Mouse (Mus musculus) intestine, embryonic 14.5 days (tissue): ENCODE measurements around the gene Ncam2. TPM values are rescaled to one million over a fixed set of nuclear protein-coding genes. Genes with fewer than 3 reads are reported as not detected.
"Not testable (repeated sequence)": the region's sequence is repeated elsewhere in the genome, so short reads cannot be mapped to it uniquely, and the experiment has no call there.

Experiments used
- ATAC-seq: fragments of 200-750 bp; cut with Nextera tagmentation; replicated peaks from 2 replicates; pipeline ENCODE4 v1.8.0; 2017; ENCODE audit warnings: low read depth, moderate number of reproducible peaks, moderate TSS enrichment, moderate library complexity; ENCODE audit not compliant: low FRiP score, low TSS enrichment
- DNase-seq: peaks from one replicate; pipeline ENCODE4 v3.0.0-alpha.2; 2018; ENCODE audit warnings: low spot score
- H3K27ac ChIP-seq: fragments of 300-500 bp; sonication (generic); 2 replicates; pipeline ENCODE4 v1.5.1; 2014; ENCODE audit warnings: low read depth, mild to moderate bottlenecking, control low read depth
- H3K27me3 ChIP-seq: fragments of 300-500 bp; sonication (generic); replicated peaks from 2 replicates; pipeline ENCODE4 v1.6.1; 2014; ENCODE audit warnings: low read length, control low read depth; ENCODE audit not compliant: control insufficient read depth, insufficient read depth
- H3K36me3 ChIP-seq: fragments of 300-500 bp; sonication (generic); 2 replicates; pipeline ENCODE4 v1.6.1; 2014; ENCODE audit warnings: low read length, control low read depth; ENCODE audit not compliant: control insufficient read depth, insufficient read depth
- H3K4me1 ChIP-seq: fragments of 300-500 bp; sonication (generic); replicated peaks from 2 replicates; pipeline ENCODE4 v1.6.1; 2014; ENCODE audit warnings: low read length, control low read depth, mixed read lengths; ENCODE audit not compliant: control insufficient read depth, insufficient read depth
- H3K4me2 ChIP-seq: fragments of 300-500 bp; sonication (generic); 2 replicates; pipeline ENCODE4 v1.6.1; 2014; ENCODE audit warnings: low read length
- H3K4me3 ChIP-seq: fragments of 300-500 bp; sonication (generic); 2 replicates; pipeline ENCODE4 v1.5.1; 2014; ENCODE audit warnings: low read depth, low read length, control low read depth, mixed read lengths
- H3K9ac ChIP-seq: fragments of 300-500 bp; sonication (generic); 2 replicates; pipeline ENCODE4 v1.6.1; 2014; ENCODE audit warnings: mild to moderate bottlenecking, low read length
- H3K9me3 ChIP-seq: fragments of 300-500 bp; sonication (generic); 2 replicates; pipeline ENCODE4 v1.6.1; 2016; ENCODE audit warnings: low read length, control low read depth; ENCODE audit not compliant: control insufficient read depth
- WGBS: fragments of 180-500 bp; shearing (Covaris S2); extraction: QIAGEN DNeasy Blood & Tissue Kit; methylation state at CpG from one replicate; pipeline ENCODE4 v1.1.7; 2014; 5-methylcytosine and 5-hydroxymethylcytosine counted together
- polyA plus RNA-seq: library from polyadenylated mRNA; unstranded; fragments of >200 nt; fragmentation: Nextera tagmentation; extraction: Ambion mirVana; gene quantifications from 2 replicates; pipeline ENCODE4 v1.2.1, GENCODE M21; 2014

Ncam2 gene
- polyA plus RNA-seq, 1 experiment from 2014 or later = 3.8 TPM

DNA sequence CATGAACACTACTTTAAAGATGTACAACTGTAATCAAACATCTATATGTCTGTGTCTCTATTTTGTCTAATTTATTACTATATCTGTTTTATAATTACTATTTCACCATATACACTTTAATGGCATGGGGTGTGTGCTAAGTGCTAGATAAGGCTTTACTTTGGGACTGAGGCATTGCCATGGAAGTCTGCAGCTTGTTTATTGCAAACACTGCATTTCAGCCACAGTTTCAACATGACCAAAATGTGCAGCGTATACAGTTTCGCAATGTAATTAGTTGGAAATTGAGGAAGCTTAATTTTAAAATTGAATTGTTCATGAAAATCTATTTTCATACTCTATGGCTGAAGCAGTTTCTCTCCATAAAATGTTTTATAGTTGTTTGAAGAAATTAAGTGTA is 254.0 kb downstream of the Ncam2 start:
- whole genome bisulfite sequencing = 97% methylated on average over 2 of the region's 2 CpGs
- no peak overlapping the region for H3K4me2 ChIP-seq
- H3K4me3 ChIP-seq = no peak overlapping the region
- H3K9ac ChIP-seq = no peak overlapping the region
- DNase-seq = no peak
- no peak for ATAC-seq
- H3K36me3 ChIP-seq = no peaks in the 10 kb centered on the region
- H3K27ac ChIP-seq = no peak overlapping the region
- no peaks in the 10 kb centered on the region for H3K27me3 ChIP-seq
- no peaks in the 10 kb centered on the region for H3K4me1 ChIP-seq
- H3K9me3 ChIP-seq = no peaks in the 10 kb centered on the region

DNA sequence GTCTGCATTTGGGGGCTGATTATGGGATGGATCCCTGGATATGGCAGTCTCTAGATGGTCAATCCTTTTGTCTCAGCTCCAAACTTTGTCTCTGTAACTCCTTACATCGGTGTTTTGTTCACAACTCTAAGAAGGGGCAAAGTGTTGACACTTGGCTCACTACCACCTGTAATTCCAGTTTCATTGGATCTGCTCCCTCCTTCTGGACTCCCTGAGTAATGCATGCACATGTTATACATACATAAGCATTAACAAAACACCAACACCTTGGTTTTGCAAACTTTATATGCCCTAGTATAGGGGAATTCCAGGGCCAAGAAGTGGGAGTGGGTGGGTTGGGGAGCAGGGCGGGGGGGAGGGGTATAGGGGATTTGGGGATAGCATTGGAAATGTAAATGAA is 262.2 kb downstream of the Ncam2 start:
- H3K4me2 ChIP-seq, H3K27ac ChIP-seq, H3K4me3 ChIP-seq, H3K36me3 ChIP-seq, H3K9me3 ChIP-seq, H3K4me1 ChIP-seq, DNase-seq, H3K9ac ChIP-seq, H3K27me3 ChIP-seq, ATAC-seq: not testable (repeated sequence)
- WGBS = 90% methylated on average over 2 of the region's 2 CpGs

DNA sequence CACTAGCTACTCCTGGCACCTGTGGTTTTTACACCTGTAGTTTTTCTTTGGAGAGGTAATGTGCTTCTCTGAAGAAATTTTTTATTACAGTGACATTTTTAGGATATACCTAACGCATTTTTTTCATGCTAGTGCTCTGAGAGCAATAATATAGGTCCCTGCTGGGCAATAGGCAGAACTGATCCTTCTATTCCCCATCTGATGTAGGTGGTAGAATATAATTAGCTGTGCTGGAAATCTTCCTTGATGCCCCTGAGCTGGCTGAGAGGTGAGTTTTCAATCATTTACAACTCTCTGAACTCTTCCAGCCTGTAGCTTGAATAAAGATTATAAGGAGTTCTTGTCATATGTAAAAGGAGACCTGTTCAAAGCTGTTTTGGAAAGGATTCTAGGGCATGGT is 272.4 kb downstream of the Ncam2 start:
- 48% methylated on average over 1 of the region's 1 CpGs for WGBS
- no peak for DNase-seq

DNA sequence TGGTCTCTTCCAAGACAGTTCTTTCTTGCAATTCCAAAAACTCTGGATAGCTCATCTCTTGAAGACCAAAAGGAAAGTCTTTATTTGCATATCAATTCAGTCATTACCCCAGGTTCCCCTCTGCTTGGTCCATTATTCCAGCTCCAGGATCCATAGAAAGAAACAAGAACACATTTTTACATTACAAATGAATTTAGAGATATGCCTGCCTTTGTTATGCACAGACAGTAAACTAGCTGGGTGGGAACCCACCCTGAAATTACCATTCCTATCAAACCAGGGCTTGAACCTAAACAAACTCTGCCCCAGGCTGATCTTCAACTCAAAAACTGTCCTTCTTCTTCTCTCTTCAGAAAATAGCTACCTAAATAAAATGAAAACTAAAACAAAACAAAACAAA is 280.6 kb downstream of the Ncam2 start:
- Histone ChIP-seq H3K4me3 (no peak overlapping the region), H3K36me3 (no peaks in the 10 kb centered on the region), H3K9ac (no peak overlapping the region), H3K4me1 (no peaks in the 10 kb centered on the region), H3K9me3 (no peaks in the 10 kb centered on the region), H3K27ac (no peak overlapping the region), H3K27me3 (no peaks in the 10 kb centered on the region), H3K4me2 (no peak overlapping the region)
- DNase-seq (no peak), ATAC-seq (no peak)

More for the DNA sequence above, 272.4 kb downstream of the Ncam2 start:
- Histone ChIP-seq H3K4me3 (no peak overlapping the region), H3K27ac (no peak overlapping the region), H3K4me2 (no peak overlapping the region), H3K9me3 (no peaks in the 10 kb centered on the region), H3K27me3 (no peaks in the 10 kb centered on the region), H3K4me1 (no peaks in the 10 kb centered on the region), H3K36me3 (no peaks in the 10 kb centered on the region), H3K9ac (no peak overlapping the region)
- no peak for ATAC-seq

DNA sequence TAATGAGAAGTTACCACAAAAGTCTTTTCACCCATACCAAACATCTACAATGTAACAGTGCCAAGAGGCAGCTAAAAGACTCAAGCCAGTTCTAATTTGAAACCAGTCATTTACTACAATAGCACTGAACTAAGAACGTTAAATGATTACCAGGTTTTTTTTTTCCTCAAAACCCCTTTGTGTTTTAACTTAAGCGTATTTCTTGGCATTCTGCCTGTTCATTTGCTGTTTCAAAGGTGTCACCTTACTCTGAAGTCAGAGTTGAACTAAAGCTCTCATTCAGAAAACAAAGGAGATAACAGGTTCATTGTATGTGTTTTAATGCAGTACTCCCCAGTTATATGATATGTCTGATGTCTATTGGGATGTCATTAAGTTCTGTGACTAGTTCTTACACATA is 295.6 kb downstream of the Ncam2 start:
- Histone ChIP-seq H3K4me1 (no peaks in the 10 kb centered on the region), H3K27me3 (no peaks in the 10 kb centered on the region), H3K36me3 (no peaks in the 10 kb centered on the region), H3K9me3 (no peaks in the 10 kb centered on the region), H3K9ac (no peak overlapping the region), H3K4me2 (no peak overlapping the region), H3K27ac (no peak overlapping the region), H3K4me3 (no peak overlapping the region)
- DNase-seq (no peak), ATAC-seq (no peak)
- 90% methylated on average over 2 of the region's 2 CpGs for WGBS

DNA sequence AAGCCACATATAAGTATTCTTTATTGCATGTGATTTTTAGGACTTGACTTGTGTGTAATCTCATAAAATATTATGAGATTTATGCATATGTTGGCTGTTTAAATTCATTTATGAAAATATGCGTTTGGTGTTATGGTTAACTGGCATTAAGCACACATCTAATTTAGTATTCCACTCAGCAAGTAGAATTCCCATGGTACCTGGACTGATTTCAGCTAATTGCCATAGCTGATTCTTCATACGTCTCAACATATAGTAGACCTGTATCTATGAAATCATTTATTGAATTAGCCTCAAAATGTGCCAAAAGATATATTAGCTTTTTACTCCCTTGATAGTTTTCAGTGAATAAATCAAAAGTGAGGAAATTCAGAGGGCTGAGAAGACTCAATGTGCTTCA is 302.1 kb downstream of the Ncam2 start:
- no peak overlapping the region for H3K27ac ChIP-seq
- no peaks in the 10 kb centered on the region for H3K4me1 ChIP-seq
- WGBS = 85% methylated on average over 2 of the region's 2 CpGs
- no peak overlapping the region for H3K4me2 ChIP-seq
- H3K4me3 ChIP-seq = no peak overlapping the region
- no peak overlapping the region for H3K9ac ChIP-seq
- no peaks in the 10 kb centered on the region for H3K9me3 ChIP-seq
- DNase-seq (no peak), ATAC-seq (no peak)
- no peaks in the 10 kb centered on the region for H3K36me3 ChIP-seq
- no peaks in the 10 kb centered on the region for H3K27me3 ChIP-seq

DNA sequence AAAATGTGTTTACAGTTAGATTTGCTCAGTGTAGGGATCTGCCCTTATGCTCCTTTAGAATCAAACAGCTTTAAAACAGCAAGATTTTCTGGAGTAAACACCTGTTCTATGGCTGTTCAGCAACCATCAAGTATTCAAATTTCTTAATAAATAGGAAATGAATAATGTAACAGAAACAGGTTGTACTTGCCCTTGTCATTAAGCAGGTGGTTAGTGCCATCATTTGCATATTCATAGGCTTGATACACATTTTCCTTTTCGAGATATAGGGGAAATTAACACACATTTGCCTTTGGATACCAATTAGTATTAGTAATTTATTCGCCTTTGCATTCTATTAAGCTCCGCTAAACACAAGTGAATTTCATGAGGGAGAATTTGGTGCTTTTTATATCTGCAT is 335.7 kb downstream of the Ncam2 start:
- Histone ChIP-seq H3K9ac (no peak overlapping the region), H3K4me2 (no peak overlapping the region), H3K4me3 (no peak overlapping the region), H3K36me3 (no peaks in the 10 kb centered on the region), H3K27me3 (no peaks in the 10 kb centered on the region), H3K4me1 (no peaks in the 10 kb centered on the region), H3K27ac (no peak overlapping the region), H3K9me3 (no peaks in the 10 kb centered on the region)
- ATAC-seq (no peak), DNase-seq (no peak)
- WGBS = 83% methylated on average over 3 of the region's 3 CpGs

DNA sequence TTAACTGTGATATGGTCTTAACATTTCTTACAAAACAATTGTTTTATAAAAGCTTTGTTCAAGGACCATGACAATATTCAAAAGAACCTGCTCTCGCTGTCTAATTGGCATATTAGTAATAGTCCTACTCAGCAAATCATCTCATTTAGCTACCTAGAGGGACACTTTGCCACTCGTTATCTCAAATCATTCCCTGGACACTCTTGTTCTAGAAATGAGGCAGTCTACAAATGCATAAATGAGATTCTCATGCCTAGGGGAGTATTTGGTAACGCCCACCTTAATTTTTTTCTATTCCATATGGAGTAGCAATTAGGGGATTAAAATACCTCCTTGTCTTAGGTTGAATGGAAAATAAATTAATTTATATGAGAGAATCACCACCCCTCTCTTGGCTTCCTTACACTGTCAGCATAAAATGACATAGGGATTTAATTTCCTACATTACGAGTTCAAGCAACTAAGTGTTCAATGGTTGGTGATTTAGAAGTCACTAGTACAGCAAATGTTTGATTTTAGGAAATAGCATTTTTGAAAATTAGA is 387.1 kb downstream of the Ncam2 start:
- H3K27me3 ChIP-seq = no peaks in the 10 kb centered on the region
- DNase-seq (no peak), ATAC-seq (no peak)
- no peaks in the 10 kb centered on the region for H3K4me1 ChIP-seq
- H3K4me2 ChIP-seq = no peak overlapping the region
- H3K27ac ChIP-seq = no peak overlapping the region
- WGBS = 88% methylated on average over 4 of the region's 4 CpGs
- no peak overlapping the region for H3K4me3 ChIP-seq
- no peaks in the 10 kb centered on the region for H3K36me3 ChIP-seq
- H3K9ac ChIP-seq = no peak overlapping the region
- H3K9me3 ChIP-seq = no peaks in the 10 kb centered on the region

DNA sequence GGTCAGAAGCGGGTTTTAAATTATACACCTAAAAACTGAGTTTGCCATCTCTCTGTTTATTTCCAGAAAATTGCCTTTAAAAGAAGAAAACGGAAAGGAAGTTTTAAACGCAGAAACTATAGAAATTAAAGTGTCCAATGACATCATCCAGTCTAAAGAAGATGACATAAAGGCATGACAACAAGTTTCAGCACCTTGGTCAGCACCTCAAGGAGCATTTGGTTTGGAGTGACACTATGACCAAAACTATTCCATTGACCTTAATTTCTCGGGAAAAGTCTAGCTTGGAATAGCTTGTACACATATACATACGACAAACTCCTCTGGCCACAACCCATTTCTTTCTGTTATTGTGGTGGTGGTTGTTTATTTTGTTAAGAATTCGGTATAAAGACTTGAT is 422.8 kb downstream of the Ncam2 start:
- H3K4me1 ChIP-seq = no peaks in the 10 kb centered on the region
- H3K27me3 ChIP-seq = no peaks in the 10 kb centered on the region
- no peak overlapping the region for H3K27ac ChIP-seq
- H3K36me3 ChIP-seq = no peaks in the 10 kb centered on the region
- ATAC-seq (no peak), DNase-seq (no peak)
- no peak overlapping the region for H3K4me3 ChIP-seq
- no peaks in the 10 kb centered on the region for H3K9me3 ChIP-seq
- H3K9ac ChIP-seq = no peak overlapping the region
- WGBS = 48% methylated on average over 6 of the region's 6 CpGs
- no peak overlapping the region for H3K4me2 ChIP-seq
